Mouse (Mus musculus) kidney, embryonic 14.5 days (tissue): Measurements from ENCODE around the gene Gng2. TPM values are rescaled to one million over a fixed set of nuclear protein-coding genes. Genes with fewer than 3 reads are reported as not detected.
A peak's percentile ranks its signal among the peaks of the same experiment; 100 is the strongest.

Experiments
- ATAC-seq: fragments of 200-750 bp; cut with Nextera tagmentation; 2 replicates; pipeline ENCODE4 v1.8.0; 2017; ENCODE audit warnings: moderate number of reproducible peaks, mild to moderate bottlenecking, moderate TSS enrichment, moderate library complexity; ENCODE audit not compliant: low FRiP score, low TSS enrichment
- H3K27ac ChIP-seq: fragments of 300-500 bp; sonication (generic); 2 replicates; pipeline ENCODE4 v1.5.1; 2014; ENCODE audit warnings: low read depth, mild to moderate bottlenecking, low read length, moderate library complexity, mixed read lengths
- H3K27me3 ChIP-seq: fragments of 300-500 bp; sonication (generic); 2 replicates; pipeline ENCODE4 v1.6.1; 2014; ENCODE audit warnings: mild to moderate bottlenecking, low read length; ENCODE audit not compliant: control insufficient read depth, insufficient read depth
- H3K36me3 ChIP-seq: fragments of 300-500 bp; sonication (generic); 2 replicates; pipeline ENCODE4 v1.6.1; 2014; ENCODE audit warnings: low read length, mixed read lengths; ENCODE audit not compliant: control insufficient read depth, insufficient read depth
- H3K4me1 ChIP-seq: fragments of 300-500 bp; sonication (generic); 2 replicates; pipeline ENCODE4 v1.6.1; 2014; ENCODE audit warnings: low read length, mixed read lengths; ENCODE audit not compliant: control insufficient read depth, insufficient read depth
- H3K4me2 ChIP-seq: fragments of 300-500 bp; sonication (generic); replicated peaks from 2 replicates; pipeline ENCODE4 v1.6.1; 2014; ENCODE audit warnings: low read depth, mild to moderate bottlenecking, low read length
- H3K4me3 ChIP-seq: fragments of 300-500 bp; sonication (generic); 2 replicates; pipeline ENCODE4 v1.5.1; 2014; ENCODE audit warnings: mild to moderate bottlenecking, low read length
- H3K9ac ChIP-seq: fragments of 300-500 bp; sonication (generic); 2 replicates; pipeline ENCODE4 v1.6.1; 2014; ENCODE audit warnings: low read depth, mild to moderate bottlenecking, low read length, moderate library complexity
- H3K9me3 ChIP-seq: fragments of 300-500 bp; sonication (generic); 2 replicates; pipeline ENCODE4 v1.6.1; 2016; ENCODE audit warnings: low read length; ENCODE audit not compliant: control insufficient read depth
- WGBS: fragments of 180-500 bp; shearing (Covaris S2); extraction: QIAGEN DNeasy Blood & Tissue Kit; methylation state at CpG from one replicate; pipeline ENCODE4 v1.1.7; 2014; 5-methylcytosine and 5-hydroxymethylcytosine counted together
- polyA plus RNA-seq: library from polyadenylated mRNA; unstranded; fragments of >200 nt; fragmentation: Nextera tagmentation; extraction: Ambion mirVana; gene quantifications from 2 replicates; pipeline ENCODE4 v1.2.1, GENCODE M21; 2014

Gene Gng2
- polyA plus RNA-seq, 1 experiment from 2014 or later: 52.9 TPM

GRCm38 (mm10) chr14:19985912-19986613 is 8.6 kb upstream of the Gng2 start:
- H3K4me3 ChIP-seq: no peak overlapping the region
- peak overlapping the region; percentile 46 for H3K4me2 ChIP-seq
- H3K27ac ChIP-seq: peak overlapping the region; percentile 92
- no peaks in the 10 kb centered on the region for H3K36me3 ChIP-seq
- no peak for ATAC-seq
- H3K4me1 ChIP-seq: peaks cover 25% of the 10 kb centered on the region; the same call in 1 of the 2 replicates
- no peaks in the 10 kb centered on the region for H3K9me3 ChIP-seq
- WGBS: 35% methylated on average over 8 of the region's 8 CpGs
- H3K27me3 ChIP-seq: no peaks in the 10 kb centered on the region
- peak overlapping the region; percentile 54; the same call in 1 of the 2 replicates for H3K9ac ChIP-seq

GRCm38 (mm10) chr14:19985107-19985911 is 7.9 kb upstream of the Gng2 start:
- no peak overlapping the region for H3K9ac ChIP-seq
- H3K4me2 ChIP-seq: peak overlapping the region; percentile 4; the same call in 1 of the 2 replicates
- ATAC-seq: peak; percentile 37
- H3K36me3 ChIP-seq: no peaks in the 10 kb centered on the region
- H3K27me3 ChIP-seq: no peaks in the 10 kb centered on the region
- H3K27ac ChIP-seq: peak overlapping the region; percentile 92
- H3K4me1 ChIP-seq: peaks cover 25% of the 10 kb centered on the region; the same call in 1 of the 2 replicates
- H3K9me3 ChIP-seq: no peaks in the 10 kb centered on the region
- no peak overlapping the region for H3K4me3 ChIP-seq
- 11% methylated on average over 13 of the region's 13 CpGs for WGBS

DNA sequence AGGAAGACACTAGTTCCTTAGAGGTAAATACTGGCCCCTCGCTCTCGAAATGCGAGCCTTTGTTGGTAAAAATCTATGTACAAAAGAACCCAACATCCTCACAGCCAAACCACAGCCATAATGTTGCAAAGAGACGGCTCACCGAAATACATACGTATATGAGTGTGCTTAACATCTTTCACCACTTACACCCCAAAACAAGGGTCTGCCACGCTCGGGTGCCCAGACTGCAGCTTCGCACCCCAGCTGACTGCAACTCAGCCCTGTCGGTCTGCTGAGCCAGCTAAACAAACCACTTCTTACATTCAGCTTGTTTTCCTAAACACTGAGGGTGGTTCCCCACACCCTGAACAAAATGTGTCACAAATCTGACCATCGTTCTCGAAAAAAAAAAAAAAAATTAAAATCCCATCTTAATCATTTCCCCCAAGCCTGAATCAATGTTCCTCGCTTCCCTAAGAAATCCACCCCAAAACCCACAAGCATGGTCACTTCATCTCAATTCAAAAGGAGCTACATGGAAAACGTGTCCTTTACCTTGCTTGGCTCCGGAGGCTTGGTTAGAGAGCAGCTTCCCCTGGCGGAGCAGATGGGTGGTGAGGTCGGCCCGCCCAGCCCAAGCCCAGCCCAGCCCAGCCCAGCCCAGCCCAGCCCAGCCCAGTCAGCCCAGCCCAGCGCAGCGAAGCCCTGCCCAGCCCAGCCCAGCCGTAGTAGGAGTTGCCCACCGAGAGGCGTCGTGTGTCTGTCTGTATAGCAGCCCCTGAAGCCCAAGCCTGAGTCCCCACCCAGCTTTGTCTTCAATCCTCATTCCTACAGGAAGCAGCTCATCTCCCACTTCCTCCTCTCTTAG is 781 bp downstream of the Gng2 start:
- peak overlapping the region; percentile 51 for H3K4me3 ChIP-seq
- peaks cover 15% of the 10 kb centered on the region for H3K4me1 ChIP-seq
- H3K27me3 ChIP-seq: no peaks in the 10 kb centered on the region
- ATAC-seq: peak; percentile 98
- peak overlapping the region; percentile 95 for H3K27ac ChIP-seq
- peak overlapping the region; percentile 76 for H3K4me2 ChIP-seq
- no peaks in the 10 kb centered on the region for H3K36me3 ChIP-seq
- WGBS: 1% methylated on average over 20 of the region's 24 CpGs
- peak overlapping the region; percentile 65 for H3K9ac ChIP-seq
- no peaks in the 10 kb centered on the region for H3K9me3 ChIP-seq

GRCm38 (mm10) chr14:19974978-19975493 is 2.4 kb downstream of the Gng2 start:
- peak overlapping the region; percentile 45 for H3K4me2 ChIP-seq
- H3K36me3 ChIP-seq: no peaks in the 10 kb centered on the region
- peak overlapping the region; percentile 21; the same call in 1 of the 2 replicates for H3K4me3 ChIP-seq
- ATAC-seq: no peak
- 37% methylated on average over 11 of the region's 11 CpGs for WGBS
- H3K9ac ChIP-seq: peak overlapping the region; percentile 35; the same call in 1 of the 2 replicates
- no peaks in the 10 kb centered on the region for H3K27me3 ChIP-seq
- H3K27ac ChIP-seq: no peak overlapping the region
- H3K4me1 ChIP-seq: peaks cover 20% of the 10 kb centered on the region
- no peaks in the 10 kb centered on the region for H3K9me3 ChIP-seq

DNA sequence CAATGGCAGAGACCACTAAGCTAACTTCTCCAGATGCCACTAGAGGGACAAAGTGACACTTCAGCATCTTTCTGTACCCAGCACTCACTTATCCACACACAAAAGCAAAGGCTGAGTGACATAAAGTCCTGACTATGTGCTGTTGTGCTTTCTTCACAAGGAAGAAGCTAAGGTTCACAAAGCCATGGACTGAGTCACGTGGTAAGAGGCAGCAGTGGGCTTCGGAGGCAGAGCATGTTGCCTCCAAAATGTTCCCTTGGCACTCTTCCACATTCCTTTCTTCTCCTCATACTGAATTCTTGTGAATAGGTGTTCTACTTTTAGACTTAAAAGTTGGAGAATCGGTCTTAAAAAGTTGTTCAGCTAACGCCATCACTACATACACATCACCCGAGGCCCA is 3.0 kb downstream of the Gng2 start:
- H3K4me2 ChIP-seq: no peak overlapping the region
- peaks cover 20% of the 10 kb centered on the region for H3K4me1 ChIP-seq
- no peak for ATAC-seq
- H3K9ac ChIP-seq: no peak overlapping the region
- no peak overlapping the region for H3K27ac ChIP-seq
- H3K9me3 ChIP-seq: no peaks in the 10 kb centered on the region
- no peak overlapping the region for H3K4me3 ChIP-seq
- no peaks in the 10 kb centered on the region for H3K36me3 ChIP-seq
- 61% methylated on average over 5 of the region's 5 CpGs for WGBS
- no peaks in the 10 kb centered on the region for H3K27me3 ChIP-seq

GRCm38 (mm10) chr14:19972316-19973029 is 5.0 kb downstream of the Gng2 start:
- ATAC-seq: no peak
- 75% methylated on average over 13 of the region's 13 CpGs for WGBS
- H3K9ac ChIP-seq: no peak overlapping the region

DNA sequence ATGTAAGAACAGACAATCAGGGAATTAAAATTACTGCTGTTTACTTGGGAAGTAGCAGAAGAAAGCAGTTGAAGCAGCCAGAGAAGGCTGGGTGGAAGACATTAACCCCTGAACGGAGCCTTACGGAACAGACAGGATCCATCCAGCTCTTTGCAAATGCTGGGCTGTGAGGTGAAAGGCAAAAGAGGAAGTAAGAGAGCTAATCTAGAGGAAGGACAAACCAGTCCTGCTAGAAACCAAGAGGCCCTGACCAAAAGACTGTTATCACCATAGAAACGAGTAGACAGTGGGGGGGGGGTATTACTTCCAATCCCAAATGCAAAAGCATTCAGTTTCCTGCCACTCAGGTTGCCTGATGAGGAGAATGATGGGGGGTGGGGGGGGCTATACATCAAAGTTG is 6.6 kb downstream of the Gng2 start:
- Histone ChIP-seq H3K27ac (no peak overlapping the region), H3K4me3 (no peak overlapping the region), H3K4me2 (no peak overlapping the region)

More at GRCm38 (mm10) chr14:19972316-19973029, 5.0 kb downstream of the Gng2 start:
- H3K36me3 ChIP-seq: no peaks in the 10 kb centered on the region
- no peak overlapping the region for H3K27ac ChIP-seq
- no peaks in the 10 kb centered on the region for H3K9me3 ChIP-seq
- H3K4me2 ChIP-seq: no peak overlapping the region
- H3K4me3 ChIP-seq: no peak overlapping the region
- H3K4me1 ChIP-seq: peaks cover 16% of the 10 kb centered on the region
- H3K27me3 ChIP-seq: no peaks in the 10 kb centered on the region

More for the DNA sequence above, 6.6 kb downstream of the Gng2 start:
- ATAC-seq: no peak
- Histone ChIP-seq H3K36me3 (no peaks in the 10 kb centered on the region), H3K4me1 (peaks cover 12% of the 10 kb centered on the region), H3K27me3 (no peaks in the 10 kb centered on the region), H3K9me3 (no peaks in the 10 kb centered on the region), H3K9ac (no peak overlapping the region)
- WGBS: 48% methylated on average over 3 of the region's 3 CpGs
